Mouse (Mus musculus) MEL-GATA-1-ER (cell line): ENCODE data around the gene Ripor3.

Experiments
- DNase-seq: peaks from one replicate; pipeline ENCODE4 v3.0.0-alpha.2; 2012; ENCODE audit warnings: low read depth; ENCODE audit errors: extremely low read depth

Gene Ripor3

GRCm38 (mm10) chr2:168031842-168032241 lies 21.4 kb upstream of the Ripor3 start:
- DNase-seq = no peak

GRCm38 (mm10) chr2:168028376-168028775 lies 18.0 kb upstream of the Ripor3 start:
- no peak for DNase-seq

GRCm38 (mm10) chr2:168026467-168026866 lies 16.0 kb upstream of the Ripor3 start:
- no peak for DNase-seq

GRCm38 (mm10) chr2:168025882-168026281 lies 15.5 kb upstream of the Ripor3 start:
- no peak for DNase-seq

GRCm38 (mm10) chr2:168025174-168025573 lies 14.8 kb upstream of the Ripor3 start:
- DNase-seq = no peak

GRCm38 (mm10) chr2:168023763-168024402 lies 13.5 kb upstream of the Ripor3 start:
- DNase-seq = no peak

GRCm38 (mm10) chr2:168019201-168019715 lies 8.8 kb upstream of the Ripor3 start:
- no peak for DNase-seq

- DNase-seq = peak; percentile 30
Observed at GRCm38 (mm10) chr2:168016951-168017391, 6.6 kb upstream of the Ripor3 start.

- DNase-seq = no peak
Observed at GRCm38 (mm10) chr2:168010893-168011292, 475 bp upstream of the Ripor3 start.

- DNase-seq = no peak
Observed at GRCm38 (mm10) chr2:168008132-168008531, 2.3 kb downstream of the Ripor3 start.

GRCm38 (mm10) chr2:168006489-168006888 lies 3.9 kb downstream of the Ripor3 start:
- no peak for DNase-seq

GRCm38 (mm10) chr2:168005616-168006015 lies 4.8 kb downstream of the Ripor3 start:
- DNase-seq = no peak

- no peak for DNase-seq
Observed at GRCm38 (mm10) chr2:168005005-168005404, 5.4 kb downstream of the Ripor3 start.

GRCm38 (mm10) chr2:168004369-168004768 lies 6.0 kb downstream of the Ripor3 start:
- no peak for DNase-seq

- no peak for DNase-seq
Observed at GRCm38 (mm10) chr2:168003431-168003830, 7.0 kb downstream of the Ripor3 start.

GRCm38 (mm10) chr2:168002884-168003283 lies 7.5 kb downstream of the Ripor3 start:
- no peak for DNase-seq

- no peak for DNase-seq
Observed at GRCm38 (mm10) chr2:168002188-168002587, 8.2 kb downstream of the Ripor3 start.

- DNase-seq = no peak
Observed at GRCm38 (mm10) chr2:167999145-167999743, 11.2 kb downstream of the Ripor3 start.

GRCm38 (mm10) chr2:167997562-167997961 lies 12.9 kb downstream of the Ripor3 start:
- DNase-seq = no peak

GRCm38 (mm10) chr2:167996672-167997215 lies 13.7 kb downstream of the Ripor3 start:
- DNase-seq = no peak

- DNase-seq = no peak
Observed at GRCm38 (mm10) chr2:167995870-167996635, 14.4 kb downstream of the Ripor3 start.

GRCm38 (mm10) chr2:167993260-167993659 lies 17.2 kb downstream of the Ripor3 start:
- no peak for DNase-seq
